Mouse (Mus musculus): ENCODE results near the gene Cntn4. TPM values are rescaled to one million over a fixed set of nuclear protein-coding genes. Genes with fewer than 3 reads are reported as not detected.

Cntn4 gene
- polyA plus RNA-seq, 1 experiment from 2014 or later: 0.72 TPM

DNA sequence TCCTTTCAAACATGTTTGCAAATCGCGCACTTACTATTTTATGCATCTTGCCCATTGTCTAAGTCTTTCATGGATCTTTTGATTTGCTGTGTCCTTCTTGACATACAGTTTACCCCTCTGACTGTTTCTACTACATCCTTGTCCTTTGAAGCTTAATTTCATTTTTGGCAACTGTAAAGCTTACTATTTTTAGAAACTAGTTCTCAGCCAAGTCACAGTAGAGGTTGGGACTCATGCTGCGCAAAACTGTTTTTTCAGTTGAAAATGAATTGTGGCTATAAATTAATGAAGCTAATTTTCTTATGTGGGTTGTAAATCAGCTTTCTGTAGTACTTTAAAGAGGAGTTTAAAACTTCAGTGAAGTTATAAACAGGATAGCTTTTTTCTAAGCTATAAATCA lies 585.9 kb downstream of the Cntn4 start:
- Histone ChIP-seq H3K36me3 (ENCODE audit: control insufficient read depth, insufficient read depth, low read length) (no peaks in the 10 kb centered on the region), H3K27me3 (ENCODE audit: control insufficient read depth, insufficient read depth, low read length) (no peaks in the 10 kb centered on the region), H3K4me2 (replicated peaks; ENCODE audit: low read depth) (no peak overlapping the region), H3K4me3 (ENCODE audit: low read depth, low read length) (no peak overlapping the region), H3K27ac (replicated peaks) (no peak overlapping the region), H3K9me3 (ENCODE audit: control insufficient read depth, low read length) (no peaks in the 10 kb centered on the region), H3K4me1 (replicated peaks; ENCODE audit: control insufficient read depth, insufficient read depth) (no peaks in the 10 kb centered on the region), H3K9ac (ENCODE audit: low read length) (no peak overlapping the region)
- DNase-seq (ENCODE audit: low spot score) (no peak), ATAC-seq (ENCODE audit: low FRiP score, low TSS enrichment) (no peak)
- TF ChIP-seq EP300 (optimal IDR thresholded peaks at IDR 0.05) (no peak), CTCF (IDR thresholded peaks at IDR 0.05; ENCODE audit: low read depth) (no peak)
- WGBS: 71% methylated on average over 3 of the region's 3 CpGs

DNA sequence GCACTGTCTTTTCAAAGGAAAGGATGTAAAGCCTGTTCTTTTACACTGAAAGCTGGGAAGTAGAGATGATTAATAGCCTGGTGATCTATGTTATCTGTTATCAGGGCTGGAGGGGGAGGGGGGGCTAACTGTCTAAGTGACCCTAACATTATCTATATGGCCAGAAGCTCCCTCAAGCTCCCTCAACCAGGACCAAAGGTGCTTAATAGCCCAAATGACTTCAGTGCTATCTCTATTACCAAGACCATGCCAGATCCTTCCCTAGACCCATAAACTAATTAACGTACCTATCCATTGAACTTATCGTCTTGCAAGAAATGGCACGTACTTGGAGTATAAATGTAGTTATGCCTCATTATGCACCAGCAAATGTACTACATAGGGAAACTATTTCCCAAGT lies 588.0 kb downstream of the Cntn4 start:
- no peak for TF ChIP-seq EP300 (optimal IDR thresholded peaks at IDR 0.05)
- TF ChIP-seq CTCF (IDR thresholded peaks at IDR 0.05; ENCODE audit: low read depth): no peak
- Histone ChIP-seq H3K4me3 (ENCODE audit: low read depth, low read length) (no peak overlapping the region), H3K27ac (replicated peaks) (no peak overlapping the region), H3K4me1 (replicated peaks; ENCODE audit: control insufficient read depth, insufficient read depth) (no peaks in the 10 kb centered on the region), H3K36me3 (ENCODE audit: control insufficient read depth, insufficient read depth, low read length) (no peaks in the 10 kb centered on the region), H3K9ac (ENCODE audit: low read length) (no peak overlapping the region), H3K4me2 (replicated peaks; ENCODE audit: low read depth) (no peak overlapping the region), H3K9me3 (ENCODE audit: control insufficient read depth, low read length) (no peaks in the 10 kb centered on the region), H3K27me3 (ENCODE audit: control insufficient read depth, insufficient read depth, low read length) (no peaks in the 10 kb centered on the region)
- WGBS: 77% methylated on average over 3 of the region's 3 CpGs
- ATAC-seq (ENCODE audit: low FRiP score, low TSS enrichment) (no peak), DNase-seq (ENCODE audit: low spot score) (no peak)

DNA sequence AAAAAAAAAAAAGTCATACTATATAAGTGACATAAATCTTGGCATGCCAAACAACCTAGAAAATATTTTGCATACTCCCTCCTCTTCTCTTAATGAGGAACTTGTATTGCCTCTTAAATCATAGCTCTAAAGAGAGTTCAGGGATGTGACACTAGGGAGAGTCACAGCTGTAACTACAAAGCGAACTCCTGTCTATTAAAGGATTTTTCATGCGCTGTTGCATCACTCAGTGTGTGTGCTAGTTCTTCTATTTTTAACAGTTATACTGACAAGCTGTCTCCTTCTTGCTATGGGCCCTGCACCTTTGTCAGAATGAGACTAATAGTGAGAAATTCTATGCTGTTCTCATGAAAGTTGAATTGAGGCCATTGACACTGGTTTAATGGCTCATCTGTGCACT lies 588.8 kb downstream of the Cntn4 start:
- no peak for TF ChIP-seq EP300 (optimal IDR thresholded peaks at IDR 0.05)
- no peak for TF ChIP-seq CTCF (IDR thresholded peaks at IDR 0.05; ENCODE audit: low read depth)
- 81% methylated on average over 2 of the region's 2 CpGs for WGBS
- Histone ChIP-seq H3K27me3 (ENCODE audit: control insufficient read depth, insufficient read depth, low read length) (no peaks in the 10 kb centered on the region), H3K9ac (ENCODE audit: low read length) (no peak overlapping the region), H3K4me1 (replicated peaks; ENCODE audit: control insufficient read depth, insufficient read depth) (no peaks in the 10 kb centered on the region), H3K27ac (replicated peaks) (no peak overlapping the region), H3K9me3 (ENCODE audit: control insufficient read depth, low read length) (no peaks in the 10 kb centered on the region), H3K36me3 (ENCODE audit: control insufficient read depth, insufficient read depth, low read length) (no peaks in the 10 kb centered on the region), H3K4me2 (replicated peaks; ENCODE audit: low read depth) (no peak overlapping the region), H3K4me3 (ENCODE audit: low read depth, low read length) (no peak overlapping the region)
- DNase-seq (ENCODE audit: low spot score) (no peak), ATAC-seq (ENCODE audit: low FRiP score, low TSS enrichment) (no peak)

DNA sequence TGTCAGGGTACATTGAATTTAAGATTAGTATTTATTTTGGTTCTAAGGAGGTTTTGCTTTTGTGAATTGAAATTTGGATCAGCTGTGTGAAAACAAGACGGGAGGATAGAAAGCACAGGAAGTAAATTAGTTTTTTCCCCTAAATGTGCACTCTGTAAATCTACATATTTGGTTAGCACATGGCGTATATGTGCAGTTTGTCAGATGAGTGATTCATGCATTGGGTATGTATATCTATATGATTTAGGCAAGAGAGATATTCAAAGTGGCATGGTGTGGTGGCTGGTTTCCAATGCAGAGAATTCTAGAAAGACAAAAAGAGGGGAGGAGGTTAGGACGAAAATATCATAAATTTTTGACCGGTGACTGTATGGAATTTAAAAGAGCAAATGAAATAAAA lies 591.3 kb downstream of the Cntn4 start:
- TF ChIP-seq EP300 (optimal IDR thresholded peaks at IDR 0.05): no peak
- TF ChIP-seq CTCF (IDR thresholded peaks at IDR 0.05; ENCODE audit: low read depth): no peak
- 54% methylated on average over 4 of the region's 4 CpGs for WGBS

DNA sequence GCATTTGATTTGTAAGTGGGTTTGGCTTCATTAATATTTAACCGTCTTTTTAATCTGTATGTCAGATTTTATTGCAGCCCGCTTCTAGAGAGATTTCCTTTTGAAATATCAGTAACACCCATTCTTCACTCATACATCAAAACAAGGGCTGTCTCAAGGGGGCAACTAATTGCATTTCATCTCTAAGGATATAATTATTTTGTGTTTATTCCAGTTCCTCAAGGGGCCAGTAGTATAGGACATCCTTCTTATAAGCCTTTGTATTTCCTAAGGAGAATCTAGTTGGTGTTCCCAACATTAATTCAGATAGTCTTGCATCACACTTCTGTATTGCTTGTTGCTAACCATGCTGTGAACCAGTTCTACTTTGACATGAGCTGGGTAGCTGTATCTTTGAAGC lies 599.7 kb downstream of the Cntn4 start:
- Histone ChIP-seq H3K9me3 (ENCODE audit: control insufficient read depth, low read length) (no peaks in the 10 kb centered on the region), H3K9ac (ENCODE audit: low read length) (no peak overlapping the region), H3K27me3 (ENCODE audit: control insufficient read depth, insufficient read depth, low read length) (no peaks in the 10 kb centered on the region), H3K27ac (replicated peaks) (no peak overlapping the region), H3K4me1 (replicated peaks; ENCODE audit: control insufficient read depth, insufficient read depth) (no peaks in the 10 kb centered on the region), H3K4me3 (ENCODE audit: low read depth, low read length) (no peak overlapping the region), H3K4me2 (replicated peaks; ENCODE audit: low read depth) (no peak overlapping the region), H3K36me3 (ENCODE audit: control insufficient read depth, insufficient read depth, low read length) (no peaks in the 10 kb centered on the region)
- WGBS: 60% methylated on average over 2 of the region's 2 CpGs
- TF ChIP-seq EP300 (optimal IDR thresholded peaks at IDR 0.05) (no peak), CTCF (IDR thresholded peaks at IDR 0.05; ENCODE audit: low read depth) (no peak)
- DNase-seq (ENCODE audit: low spot score) (no peak), ATAC-seq (ENCODE audit: low FRiP score, low TSS enrichment) (no peak)

More for the DNA sequence above, 591.3 kb downstream of the Cntn4 start:
- no peaks in the 10 kb centered on the region for H3K4me1 ChIP-seq (replicated peaks; ENCODE audit: control insufficient read depth, insufficient read depth)
- H3K9me3 ChIP-seq (ENCODE audit: control insufficient read depth, low read length): no peaks in the 10 kb centered on the region
- no peaks in the 10 kb centered on the region for H3K27me3 ChIP-seq (ENCODE audit: control insufficient read depth, insufficient read depth, low read length)
- H3K4me2 ChIP-seq (replicated peaks; ENCODE audit: low read depth): no peak overlapping the region
- H3K4me3 ChIP-seq (ENCODE audit: low read depth, low read length): no peak overlapping the region
- H3K36me3 ChIP-seq (ENCODE audit: control insufficient read depth, insufficient read depth, low read length): no peaks in the 10 kb centered on the region
- no peak for ATAC-seq (ENCODE audit: low FRiP score, low TSS enrichment)
- no peak overlapping the region for H3K27ac ChIP-seq (replicated peaks)
- DNase-seq (ENCODE audit: low spot score): no peak
- no peak overlapping the region for H3K9ac ChIP-seq (ENCODE audit: low read length)

DNA sequence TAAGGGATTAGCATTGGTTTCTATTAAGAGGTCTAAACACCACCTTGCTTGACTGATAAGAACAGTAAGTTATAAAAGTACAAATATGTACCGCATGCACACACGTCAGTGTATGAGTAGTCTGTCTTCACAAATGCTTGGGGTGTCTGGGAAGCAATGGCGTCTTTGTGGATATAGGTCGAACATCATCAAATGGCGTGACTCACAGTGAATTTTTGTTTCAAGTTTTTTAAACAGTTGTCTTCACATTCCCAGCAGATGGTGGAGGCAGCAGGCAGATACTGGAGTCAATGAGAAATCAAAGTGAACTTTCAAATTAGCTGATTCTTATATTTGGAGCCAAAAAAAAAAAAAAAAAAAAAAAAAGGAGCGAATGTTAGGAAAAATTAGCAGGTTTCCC lies 604.2 kb downstream of the Cntn4 start:
- TF ChIP-seq EP300 (optimal IDR thresholded peaks at IDR 0.05) (no peak), CTCF (IDR thresholded peaks at IDR 0.05; ENCODE audit: low read depth) (no peak)
- 85% methylated on average over 6 of the region's 6 CpGs for WGBS
- Histone ChIP-seq H3K27ac (replicated peaks) (no peak overlapping the region), H3K9me3 (ENCODE audit: control insufficient read depth, low read length) (no peaks in the 10 kb centered on the region), H3K27me3 (ENCODE audit: control insufficient read depth, insufficient read depth, low read length) (no peaks in the 10 kb centered on the region), H3K4me1 (replicated peaks; ENCODE audit: control insufficient read depth, insufficient read depth) (no peaks in the 10 kb centered on the region), H3K4me3 (ENCODE audit: low read depth, low read length) (no peak overlapping the region), H3K4me2 (replicated peaks; ENCODE audit: low read depth) (no peak overlapping the region), H3K9ac (ENCODE audit: low read length) (no peak overlapping the region), H3K36me3 (ENCODE audit: control insufficient read depth, insufficient read depth, low read length) (no peaks in the 10 kb centered on the region)
- no peak for ATAC-seq (ENCODE audit: low FRiP score, low TSS enrichment)
- DNase-seq (ENCODE audit: low spot score): no peak
